Mouse (Mus musculus) ES-Bruce4 (cell line): ENCODE results near the gene Hacd4. TPM values are rescaled to one million over a fixed set of nuclear protein-coding genes. Genes with fewer than 3 reads are reported as not detected.

Source experiments
- H3K27ac ChIP-seq: 2 replicates; pipeline ENCODE4 v1.5.1; 2012; ENCODE audit warnings: low read length, inconsistent platforms; ENCODE audit not compliant: insufficient read depth
- H3K27me3 ChIP-seq: 2 replicates; pipeline ENCODE4 v1.6.1; 2012; ENCODE audit warnings: mild to moderate bottlenecking, low read length, inconsistent platforms; ENCODE audit not compliant: control insufficient read depth, poor library complexity, insufficient read depth, severe bottlenecking
- H3K36me3 ChIP-seq: 2 replicates; pipeline ENCODE4 v1.6.1; 2012; ENCODE audit warnings: inconsistent platforms, mild to moderate bottlenecking, low read length, moderate library complexity; ENCODE audit not compliant: control insufficient read depth, poor library complexity, insufficient read depth, severe bottlenecking
- H3K4me1 ChIP-seq: one replicate; pipeline ENCODE4 v1.8.1; 2011; ENCODE audit warnings: low read length; ENCODE audit not compliant: control insufficient read depth, insufficient read depth
- H3K4me3 ChIP-seq: 2 replicates; pipeline ENCODE4 v1.5.1; 2011; ENCODE audit warnings: low read depth, mild to moderate bottlenecking, low read length
- H3K9ac ChIP-seq: 2 replicates; pipeline ENCODE4 v1.6.1; 2012; ENCODE audit warnings: low read depth, mild to moderate bottlenecking, inconsistent platforms; ENCODE audit not compliant: poor library complexity, severe bottlenecking
- H3K9me3 ChIP-seq: replicated peaks from 2 replicates; pipeline ENCODE4 v1.6.1; 2012; ENCODE audit warnings: mild to moderate bottlenecking, low read length, inconsistent platforms; ENCODE audit not compliant: control insufficient read depth, poor library complexity, insufficient read depth, severe bottlenecking
- CTCF ChIP-seq: IDR thresholded peaks from one replicate; pipeline ENCODE4 v1.8.1; 2011; ENCODE audit warnings: low read depth, low read length
- EP300 ChIP-seq: IDR thresholded peaks from 2 replicates; pipeline ENCODE4 v1.6.1; 2011; ENCODE audit warnings: low read depth, low read length; ENCODE audit not compliant: insufficient read depth
- POLR2A ChIP-seq: IDR thresholded peaks from one replicate; pipeline ENCODE4 v1.8.1; 2011; ENCODE audit warnings: low read length; ENCODE audit not compliant: insufficient read depth
- polyA plus RNA-seq: library from polyadenylated mRNA; stranded (reverse); fragments of >200 nt; gene quantifications from 2 replicates; pipeline ENCODE4 v1.2.4, GENCODE M21; 2011; ENCODE audit warnings: low read depth; ENCODE audit not compliant: missing spikeins, insufficient read depth, insufficient read length

The Hacd4 gene
- polyA plus RNA-seq, 1 experiment = 3.0 TPM

DNA sequence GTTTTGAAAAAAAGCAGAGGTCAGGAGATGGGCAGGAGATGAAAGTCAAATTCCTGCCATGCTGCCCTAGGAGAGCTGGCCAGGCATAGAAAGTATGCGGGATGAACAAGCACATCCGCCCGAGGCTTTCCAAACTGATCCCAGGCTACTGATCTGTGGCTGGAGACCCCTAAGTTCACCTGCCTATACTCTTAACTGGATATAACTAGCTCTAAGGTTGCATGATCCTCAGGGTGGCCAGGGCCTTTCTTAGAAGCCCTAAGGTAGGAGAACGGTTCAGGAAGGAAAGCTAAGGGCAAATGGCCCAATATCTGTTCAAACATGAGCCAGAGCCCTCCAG lies 232 bp upstream of the Hacd4 start:
- Histone ChIP-seq H3K4me3 (peak overlapping the region; percentile 39; the same call in 1 of the 2 replicates), H3K27ac (no peak overlapping the region), H3K36me3 (no peaks in the 10 kb centered on the region), H3K4me1 (no peaks in the 10 kb centered on the region), H3K9ac (peak overlapping the region; percentile 30; the same call in 1 of the 2 replicates), H3K27me3 (no peaks in the 10 kb centered on the region), H3K9me3 (no peaks in the 10 kb centered on the region)
- TF ChIP-seq POLR2A = no peak
- no peak for TF ChIP-seq EP300
- TF ChIP-seq CTCF = no peak

DNA sequence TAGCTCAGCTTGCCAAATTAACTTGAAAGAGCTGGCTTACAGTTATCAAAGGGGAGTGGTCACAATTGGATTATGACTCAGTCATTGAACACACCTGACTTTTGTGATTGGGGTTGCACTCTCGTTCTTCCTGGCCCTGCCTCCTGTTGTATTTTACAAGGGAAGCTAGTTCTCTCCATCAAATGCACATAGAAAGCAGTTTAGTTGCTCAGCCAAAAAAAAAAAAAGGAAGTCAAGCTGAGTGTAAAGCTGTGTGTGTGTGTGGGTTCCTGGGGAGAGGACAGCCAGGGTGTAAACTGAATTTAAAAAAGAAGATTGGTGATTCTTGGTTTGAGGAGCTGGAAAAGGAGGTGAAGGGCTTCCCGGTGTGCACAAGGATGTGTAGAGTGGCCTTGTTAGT lies 811 bp downstream of the Hacd4 start:
- no peaks in the 10 kb centered on the region for H3K27me3 ChIP-seq
- H3K4me1 ChIP-seq = no peaks in the 10 kb centered on the region
- no peak overlapping the region for H3K9ac ChIP-seq
- H3K27ac ChIP-seq = no peak overlapping the region
- H3K9me3 ChIP-seq = no peaks in the 10 kb centered on the region
- no peak overlapping the region for H3K4me3 ChIP-seq
- no peaks in the 10 kb centered on the region for H3K36me3 ChIP-seq
- no peak for TF ChIP-seq CTCF
- TF ChIP-seq POLR2A = no peak
- TF ChIP-seq EP300 = no peak

DNA sequence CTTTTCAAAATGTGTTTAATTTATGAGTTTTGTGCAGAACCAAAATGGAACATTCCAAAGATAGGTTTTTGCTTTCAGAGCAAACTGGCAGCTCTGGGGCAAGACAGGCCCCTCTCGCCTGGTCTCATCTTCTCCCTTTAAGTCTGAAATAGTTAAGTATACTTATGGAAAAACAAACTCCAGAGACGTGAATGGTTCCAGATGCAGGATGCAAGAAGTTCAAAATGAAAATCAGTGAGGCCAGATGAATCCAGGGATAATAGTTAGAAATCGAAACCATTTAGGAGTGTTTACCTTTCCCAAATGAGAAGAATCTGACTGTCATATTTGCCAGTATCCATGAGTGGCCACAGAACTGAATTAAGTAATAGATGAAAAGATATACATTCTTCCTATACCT lies 1.6 kb downstream of the Hacd4 start:
- H3K27me3 ChIP-seq = no peaks in the 10 kb centered on the region
- no peak overlapping the region for H3K9ac ChIP-seq
- H3K4me3 ChIP-seq = no peak overlapping the region
- H3K27ac ChIP-seq = no peak overlapping the region
- H3K9me3 ChIP-seq = no peaks in the 10 kb centered on the region
- no peaks in the 10 kb centered on the region for H3K36me3 ChIP-seq
- H3K4me1 ChIP-seq = no peaks in the 10 kb centered on the region
- no peak for TF ChIP-seq EP300
- TF ChIP-seq CTCF = no peak
- no peak for TF ChIP-seq POLR2A

DNA sequence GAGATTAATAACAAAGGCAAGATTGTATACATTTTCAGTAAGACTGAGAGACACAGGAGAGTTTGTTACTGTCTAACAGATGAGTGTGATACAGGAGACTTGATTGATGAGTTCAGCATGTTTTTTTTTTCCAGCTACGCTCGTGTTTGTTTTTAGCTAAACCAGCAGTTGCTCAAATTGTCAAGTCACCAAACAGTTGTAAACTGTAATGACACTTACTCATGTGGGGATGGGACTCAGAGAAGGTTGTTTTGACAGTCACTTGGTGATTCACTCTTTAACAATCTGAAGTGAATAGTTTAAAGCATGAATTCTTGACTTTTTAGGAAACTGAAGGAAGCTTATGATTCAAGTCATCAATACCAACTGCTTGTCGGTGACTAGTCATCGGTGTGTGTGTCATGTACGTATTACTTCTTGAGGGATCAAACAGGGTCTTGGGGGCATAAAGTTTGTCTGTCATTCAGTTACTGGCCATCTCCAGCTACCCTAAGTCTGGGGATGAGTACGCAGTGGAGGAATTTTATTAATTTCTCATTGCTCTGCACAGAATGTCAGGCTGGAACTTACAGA lies 2.0 kb downstream of the Hacd4 start:
- H3K4me1 ChIP-seq = no peaks in the 10 kb centered on the region
- no peak for TF ChIP-seq EP300
- TF ChIP-seq POLR2A = no peak
- TF ChIP-seq CTCF = no peak
- H3K9ac ChIP-seq = no peak overlapping the region
- H3K9me3 ChIP-seq = no peaks in the 10 kb centered on the region
- no peak overlapping the region for H3K4me3 ChIP-seq
- H3K27ac ChIP-seq = no peak overlapping the region
- no peaks in the 10 kb centered on the region for H3K27me3 ChIP-seq
- no peaks in the 10 kb centered on the region for H3K36me3 ChIP-seq

DNA sequence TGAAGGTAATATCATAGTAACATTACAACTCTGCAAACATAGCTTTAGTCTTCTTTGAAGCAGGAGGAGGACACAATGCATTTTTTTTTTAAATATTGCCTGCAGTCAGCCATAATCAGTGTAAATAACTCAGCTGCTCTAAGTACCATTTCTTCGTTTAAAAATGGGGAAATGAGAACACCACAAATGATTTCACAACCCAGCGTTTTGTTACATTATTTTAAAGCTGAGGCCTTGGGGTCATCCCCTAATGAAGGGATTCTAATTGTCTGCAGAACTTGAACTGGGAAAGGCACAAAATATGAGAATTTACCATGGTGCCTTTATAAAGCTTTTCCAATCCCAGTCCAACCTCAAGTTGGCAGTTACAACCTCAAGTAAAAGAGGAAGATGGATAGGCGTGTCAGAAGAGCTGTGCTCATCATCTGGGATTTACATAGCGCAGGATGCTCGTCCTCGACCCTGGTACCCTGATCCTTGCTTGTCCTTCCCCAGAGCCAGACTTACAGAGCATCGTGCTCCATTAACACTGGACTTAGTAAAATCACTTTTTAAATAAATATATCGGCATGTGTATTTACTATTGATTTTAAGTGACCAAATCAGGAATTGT lies 6.2 kb downstream of the Hacd4 start:
- H3K9me3 ChIP-seq = no peaks in the 10 kb centered on the region
- H3K27me3 ChIP-seq = no peaks in the 10 kb centered on the region
- no peak overlapping the region for H3K4me3 ChIP-seq
- no peaks in the 10 kb centered on the region for H3K36me3 ChIP-seq
- H3K27ac ChIP-seq = no peak overlapping the region
- H3K4me1 ChIP-seq = no peaks in the 10 kb centered on the region
- TF ChIP-seq POLR2A (no peak), EP300 (no peak), CTCF (no peak)
- no peak overlapping the region for H3K9ac ChIP-seq

DNA sequence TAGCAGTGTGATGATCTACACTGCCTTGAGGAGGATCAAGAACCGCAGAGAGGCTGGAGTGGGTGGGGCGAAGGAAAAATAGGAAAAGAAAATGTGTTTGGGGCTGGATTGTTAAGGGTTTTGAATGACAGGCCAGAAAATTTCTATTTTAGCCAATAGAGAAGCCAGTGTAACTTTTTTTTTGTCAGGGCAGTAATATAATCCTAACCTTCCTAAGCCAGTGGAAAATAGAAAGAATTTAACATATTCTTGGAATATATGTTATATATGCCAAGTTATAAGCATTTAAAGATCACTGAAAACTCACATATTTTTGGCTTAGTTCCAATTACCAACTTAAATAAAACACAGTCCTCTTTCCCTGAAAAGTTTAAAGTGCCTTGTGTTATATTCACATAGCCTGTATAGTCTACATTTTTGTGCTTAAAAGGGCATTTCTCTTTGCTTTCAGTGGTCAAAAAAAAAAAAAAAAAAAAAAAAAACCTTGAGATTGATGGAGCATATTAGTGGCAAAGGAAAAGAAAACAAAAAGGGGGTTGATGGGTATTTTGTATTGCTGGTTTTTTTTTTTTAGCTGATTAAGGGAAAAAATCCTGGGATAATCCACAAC lies 11.0 kb downstream of the Hacd4 start:
- no peaks in the 10 kb centered on the region for H3K9me3 ChIP-seq
- H3K9ac ChIP-seq = no peak overlapping the region
- TF ChIP-seq EP300 = no peak
- no peak for TF ChIP-seq POLR2A
- TF ChIP-seq CTCF = no peak
- no peak overlapping the region for H3K27ac ChIP-seq
- H3K27me3 ChIP-seq = no peaks in the 10 kb centered on the region
- no peaks in the 10 kb centered on the region for H3K4me1 ChIP-seq
- no peak overlapping the region for H3K4me3 ChIP-seq
- no peaks in the 10 kb centered on the region for H3K36me3 ChIP-seq
